Mouse (Mus musculus): Measurements from ENCODE around the gene Lrfn3. TPM values are rescaled to one million over a fixed set of nuclear protein-coding genes. Genes with fewer than 3 reads are reported as not detected.

The Lrfn3 gene
- polyA plus RNA-seq, 1 experiment from 2014 or later: 15.8 TPM

GRCm38 (mm10) chr7:30332622-30333259 is 29.8 kb downstream of the Lrfn3 start:
- no peak for ATAC-seq
- WGBS: 56% methylated on average over 18 of the region's 18 CpGs

GRCm38 (mm10) chr7:30331887-30332286 is 30.7 kb downstream of the Lrfn3 start:
- WGBS: 1% methylated on average over 13 of the region's 13 CpGs
- peaks cover 9% of the 10 kb centered on the region for H3K27me3 ChIP-seq (replicated peaks; ENCODE audit: control insufficient read depth, insufficient read depth, low read length)

More at GRCm38 (mm10) chr7:30332622-30333259, 29.8 kb downstream of the Lrfn3 start:
- Histone ChIP-seq H3K27ac (ENCODE audit: low read depth, low read length) (no peak overlapping the region), H3K4me2 (ENCODE audit: low read length) (peak overlapping the region; percentile 51; the same call in 1 of the 2 replicates), H3K36me3 (ENCODE audit: control insufficient read depth, insufficient read depth, low read length) (no peaks in the 10 kb centered on the region), H3K4me3 (ENCODE audit: low read length) (no peak overlapping the region), H3K9ac (ENCODE audit: low read depth, low read length) (0 out of 2 replicates have a peak overlapping the region, but pooled peaks have one; percentile 23), H3K4me1 (ENCODE audit: control insufficient read depth, insufficient read depth, low read depth, low read length) (peaks cover 28% of the 10 kb centered on the region), H3K27me3 (replicated peaks; ENCODE audit: control insufficient read depth, insufficient read depth, low read length) (peaks cover 9% of the 10 kb centered on the region), H3K9me3 (ENCODE audit: control insufficient read depth, low read length) (no peaks in the 10 kb centered on the region)

DNA sequence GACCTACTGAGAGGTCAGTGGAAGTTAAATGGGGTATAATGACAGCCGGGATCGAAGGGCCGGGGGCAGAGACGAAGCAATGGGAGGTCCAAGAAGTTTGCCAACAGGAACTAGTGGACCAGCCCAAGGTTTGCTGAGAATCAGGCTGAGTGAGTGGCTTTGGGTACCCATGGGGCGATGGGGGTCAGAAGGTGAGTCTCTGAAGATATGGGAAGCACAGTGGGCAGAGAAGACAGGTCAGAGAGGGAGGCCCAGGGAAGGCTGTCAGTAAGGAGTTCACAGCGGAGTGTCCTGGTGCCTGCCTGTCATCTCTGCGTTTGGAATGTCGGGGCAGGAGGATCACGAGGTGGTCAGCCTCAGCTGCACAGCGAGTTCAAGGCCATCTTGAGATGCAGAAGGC is 34.2 kb downstream of the Lrfn3 start:
- no peak for ATAC-seq

More at GRCm38 (mm10) chr7:30331887-30332286, 30.7 kb downstream of the Lrfn3 start:
- ATAC-seq: peak; percentile 89
- Histone ChIP-seq H3K36me3 (ENCODE audit: control insufficient read depth, insufficient read depth, low read length) (no peaks in the 10 kb centered on the region), H3K9me3 (ENCODE audit: control insufficient read depth, low read length) (no peaks in the 10 kb centered on the region), H3K4me1 (ENCODE audit: control insufficient read depth, insufficient read depth, low read depth, low read length) (peaks cover 28% of the 10 kb centered on the region), H3K4me3 (ENCODE audit: low read length) (peak overlapping the region; percentile 21), H3K9ac (ENCODE audit: low read depth, low read length) (peak overlapping the region; percentile 3; the same call in 1 of the 2 replicates), H3K4me2 (ENCODE audit: low read length) (peak overlapping the region; percentile 51), H3K27ac (ENCODE audit: low read depth, low read length) (peak overlapping the region; percentile 14; the same call in 1 of the 2 replicates)

DNA sequence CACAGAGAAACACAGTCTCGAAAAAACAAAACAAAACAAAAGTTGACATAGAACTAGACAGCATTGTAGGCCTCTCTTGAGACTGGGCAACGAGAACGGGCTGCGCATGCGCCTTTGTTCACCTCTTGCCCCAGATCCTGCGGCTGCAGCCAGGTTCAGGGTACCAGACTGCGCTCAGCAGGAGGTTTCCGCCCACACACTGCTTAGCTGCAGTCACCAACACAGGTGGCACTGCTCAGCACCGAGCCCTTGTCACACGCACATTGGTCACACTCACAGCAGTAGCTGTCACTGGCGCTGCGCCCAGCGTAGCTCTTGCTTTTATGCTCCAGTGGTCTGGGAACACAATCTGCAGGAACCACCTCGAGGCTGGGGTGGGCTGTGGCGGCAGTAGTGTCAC is 35.4 kb downstream of the Lrfn3 start:
- 43% methylated on average over 15 of the region's 15 CpGs for WGBS
- no peaks in the 10 kb centered on the region for H3K27me3 ChIP-seq (replicated peaks; ENCODE audit: control insufficient read depth, insufficient read depth, low read length)
- no peak overlapping the region for H3K27ac ChIP-seq (ENCODE audit: low read depth, low read length)
- H3K4me1 ChIP-seq (ENCODE audit: control insufficient read depth, insufficient read depth, low read depth, low read length): peaks cover 8% of the 10 kb centered on the region
- ATAC-seq: no peak
- no peaks in the 10 kb centered on the region for H3K36me3 ChIP-seq (ENCODE audit: control insufficient read depth, insufficient read depth, low read length)
- 0 out of 2 replicates have a peak overlapping the region, but pooled peaks have one; percentile 6 for H3K9ac ChIP-seq (ENCODE audit: low read depth, low read length)
- H3K9me3 ChIP-seq (ENCODE audit: control insufficient read depth, low read length): no peaks in the 10 kb centered on the region
- H3K4me2 ChIP-seq (ENCODE audit: low read length): no peak overlapping the region
- no peak overlapping the region for H3K4me3 ChIP-seq (ENCODE audit: low read length)

More for the DNA sequence above, 34.2 kb downstream of the Lrfn3 start:
- Histone ChIP-seq H3K4me1 (ENCODE audit: control insufficient read depth, insufficient read depth, low read depth, low read length) (peaks cover 14% of the 10 kb centered on the region), H3K4me2 (ENCODE audit: low read length) (no peak overlapping the region), H3K4me3 (ENCODE audit: low read length) (no peak overlapping the region), H3K9me3 (ENCODE audit: control insufficient read depth, low read length) (no peaks in the 10 kb centered on the region), H3K36me3 (ENCODE audit: control insufficient read depth, insufficient read depth, low read length) (no peaks in the 10 kb centered on the region), H3K27me3 (replicated peaks; ENCODE audit: control insufficient read depth, insufficient read depth, low read length) (no peaks in the 10 kb centered on the region), H3K9ac (ENCODE audit: low read depth, low read length) (no peak overlapping the region), H3K27ac (ENCODE audit: low read depth, low read length) (no peak overlapping the region)
- 47% methylated on average over 10 of the region's 10 CpGs for WGBS

DNA sequence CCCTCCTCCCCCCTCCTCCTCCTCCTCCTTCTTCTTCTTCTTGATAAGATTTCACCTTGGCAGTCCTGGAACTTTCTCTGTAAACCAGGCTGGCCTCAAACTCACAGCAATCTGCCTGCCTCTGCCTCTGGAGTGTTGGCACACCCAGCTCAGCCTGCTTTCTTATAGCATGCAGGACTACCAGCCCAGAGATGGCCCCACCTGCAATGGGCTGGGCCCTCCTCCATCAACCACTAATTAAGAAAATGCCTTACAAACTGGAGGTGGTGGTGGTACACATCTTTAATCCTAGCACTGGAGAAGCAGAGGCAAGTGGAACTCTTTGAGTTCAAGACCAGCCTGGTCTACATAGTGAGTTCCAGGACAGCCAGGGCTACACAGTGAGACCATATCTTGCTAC is 36.1 kb downstream of the Lrfn3 start:
- H3K4me2 ChIP-seq (ENCODE audit: low read length): no peak overlapping the region
- H3K4me1 ChIP-seq (ENCODE audit: control insufficient read depth, insufficient read depth, low read depth, low read length): peaks cover 8% of the 10 kb centered on the region
- no peak overlapping the region for H3K9ac ChIP-seq (ENCODE audit: low read depth, low read length)
- H3K27ac ChIP-seq (ENCODE audit: low read depth, low read length): no peak overlapping the region
- no peaks in the 10 kb centered on the region for H3K36me3 ChIP-seq (ENCODE audit: control insufficient read depth, insufficient read depth, low read length)
- ATAC-seq: no peak
- no peaks in the 10 kb centered on the region for H3K27me3 ChIP-seq (replicated peaks; ENCODE audit: control insufficient read depth, insufficient read depth, low read length)
- no peak overlapping the region for H3K4me3 ChIP-seq (ENCODE audit: low read length)
- H3K9me3 ChIP-seq (ENCODE audit: control insufficient read depth, low read length): no peaks in the 10 kb centered on the region

DNA sequence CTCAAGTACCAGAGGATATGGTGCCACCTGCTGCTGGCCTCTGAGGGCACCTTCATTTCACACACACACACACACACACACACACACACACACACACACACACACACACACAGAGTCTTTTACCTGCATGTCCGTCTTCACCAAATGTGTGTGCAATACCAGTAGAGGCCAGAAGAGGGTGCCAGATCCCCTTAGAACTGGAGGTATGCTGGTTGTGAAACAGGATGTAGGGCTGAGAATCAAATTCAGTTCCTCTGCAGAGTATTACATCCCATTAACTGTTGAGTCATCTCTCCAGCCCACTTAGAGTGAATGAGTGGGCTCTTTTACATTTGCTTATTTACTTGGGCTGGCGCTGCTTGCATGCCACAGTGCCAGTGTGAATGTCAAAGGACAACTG is 37.2 kb downstream of the Lrfn3 start:
- H3K27me3 ChIP-seq (replicated peaks; ENCODE audit: control insufficient read depth, insufficient read depth, low read length): no peaks in the 10 kb centered on the region
- ATAC-seq: no peak
- H3K27ac ChIP-seq (ENCODE audit: low read depth, low read length): no peak overlapping the region
- H3K9ac ChIP-seq (ENCODE audit: low read depth, low read length): no peak overlapping the region
- no peaks in the 10 kb centered on the region for H3K9me3 ChIP-seq (ENCODE audit: control insufficient read depth, low read length)
- H3K4me2 ChIP-seq (ENCODE audit: low read length): no peak overlapping the region
- WGBS: 30% methylated on average over 2 of the region's 2 CpGs
- peaks cover 10% of the 10 kb centered on the region for H3K4me1 ChIP-seq (ENCODE audit: control insufficient read depth, insufficient read depth, low read depth, low read length)
- H3K36me3 ChIP-seq (ENCODE audit: control insufficient read depth, insufficient read depth, low read length): no peaks in the 10 kb centered on the region
- H3K4me3 ChIP-seq (ENCODE audit: low read length): no peak overlapping the region

GRCm38 (mm10) chr7:30324300-30324944 is 38.1 kb downstream of the Lrfn3 start:
- no peak overlapping the region for H3K4me3 ChIP-seq (ENCODE audit: low read length)
- H3K9me3 ChIP-seq (ENCODE audit: control insufficient read depth, low read length): no peaks in the 10 kb centered on the region
- no peak overlapping the region for H3K27ac ChIP-seq (ENCODE audit: low read depth, low read length)
- WGBS: 86% methylated on average over 5 of the region's 5 CpGs
- ATAC-seq: no peak
- H3K4me2 ChIP-seq (ENCODE audit: low read length): no peak overlapping the region
- H3K9ac ChIP-seq (ENCODE audit: low read depth, low read length): no peak overlapping the region
- peaks cover 10% of the 10 kb centered on the region for H3K4me1 ChIP-seq (ENCODE audit: control insufficient read depth, insufficient read depth, low read depth, low read length)
- no peaks in the 10 kb centered on the region for H3K36me3 ChIP-seq (ENCODE audit: control insufficient read depth, insufficient read depth, low read length)
- no peaks in the 10 kb centered on the region for H3K27me3 ChIP-seq (replicated peaks; ENCODE audit: control insufficient read depth, insufficient read depth, low read length)

GRCm38 (mm10) chr7:30323795-30324194 is 38.8 kb downstream of the Lrfn3 start, which contains the start of gene Sdhaf1:
TSS of gene Sdhaf1 (minus strand) at chr7:30323895.
- Histone ChIP-seq H3K36me3 (ENCODE audit: control insufficient read depth, insufficient read depth, low read length) (no peaks in the 10 kb centered on the region), H3K4me3 (ENCODE audit: low read length) (peak within 1 kb of the TSS; percentile 81), H3K4me2 (ENCODE audit: low read length) (peak within 1 kb of the TSS; percentile 80), H3K9me3 (ENCODE audit: control insufficient read depth, low read length) (no peaks in the 10 kb centered on the region), H3K9ac (ENCODE audit: low read depth, low read length) (peak within 1 kb of the TSS; percentile 56; the same call in 1 of the 2 replicates), H3K4me1 (ENCODE audit: control insufficient read depth, insufficient read depth, low read depth, low read length) (peaks cover 10% of the 10 kb centered on the region), H3K27me3 (replicated peaks; ENCODE audit: control insufficient read depth, insufficient read depth, low read length) (no peaks in the 10 kb centered on the region), H3K27ac (ENCODE audit: low read depth, low read length) (no peak within 1 kb of the TSS; the same call in 1 of the 2 replicates)
- ATAC-seq: no peak
- WGBS: 83% methylated on average over 3 of the region's 3 CpGs

GRCm38 (mm10) chr7:30322865-30323264 is 39.7 kb downstream of the Lrfn3 start:
- H3K27me3 ChIP-seq (replicated peaks; ENCODE audit: control insufficient read depth, insufficient read depth, low read length): no peaks in the 10 kb centered on the region
- H3K9me3 ChIP-seq (ENCODE audit: control insufficient read depth, low read length): no peaks in the 10 kb centered on the region
- 36% methylated on average over 6 of the region's 6 CpGs for WGBS
- peak overlapping the region; percentile 81 for H3K4me3 ChIP-seq (ENCODE audit: low read length)
- peak overlapping the region; percentile 56 for H3K9ac ChIP-seq (ENCODE audit: low read depth, low read length)
- ATAC-seq: no peak
- H3K27ac ChIP-seq (ENCODE audit: low read depth, low read length): peak overlapping the region; percentile 65; the same call in 1 of the 2 replicates
- peak overlapping the region; percentile 80 for H3K4me2 ChIP-seq (ENCODE audit: low read length)
- no peaks in the 10 kb centered on the region for H3K36me3 ChIP-seq (ENCODE audit: control insufficient read depth, insufficient read depth, low read length)
- H3K4me1 ChIP-seq (ENCODE audit: control insufficient read depth, insufficient read depth, low read depth, low read length): peaks cover 10% of the 10 kb centered on the region
